Mouse (Mus musculus) neural tube, embryonic 15.5 days (tissue): ENCODE measurements at regions not wholly inside any gene's neighbourhood (a gene's known extent, or its start where the extent isn't known, plus 50 kb on each side); places are given as distances from the start of the nearest gene placed in this dataset.

Experiments used
- ATAC-seq: fragments of 200-750 bp; cut with Nextera tagmentation; 2 replicates; pipeline ENCODE4 v1.8.0; 2017; ENCODE audit warnings: mild to moderate bottlenecking, moderate TSS enrichment, moderate library complexity; ENCODE audit not compliant: low FRiP score
- H3K27ac ChIP-seq: fragments of 300-500 bp; sonication (generic); replicated peaks from 2 replicates; pipeline ENCODE4 v1.5.1; 2015; ENCODE audit warnings: mild to moderate bottlenecking, inconsistent platforms
- H3K27me3 ChIP-seq: fragments of 300-500 bp; sonication (generic); replicated peaks from 2 replicates; pipeline ENCODE4 v1.6.1; 2015; ENCODE audit warnings: inconsistent platforms
- H3K36me3 ChIP-seq: fragments of 300-500 bp; sonication (generic); 2 replicates; pipeline ENCODE4 v1.6.1; 2015; ENCODE audit warnings: inconsistent platforms
- H3K4me1 ChIP-seq: fragments of 300-500 bp; sonication (generic); 2 replicates; pipeline ENCODE4 v1.6.1; 2015; ENCODE audit warnings: inconsistent platforms
- H3K4me2 ChIP-seq: fragments of 300-500 bp; sonication (generic); 2 replicates; pipeline ENCODE4 v1.6.1; 2015; ENCODE audit warnings: inconsistent platforms, mild to moderate bottlenecking, moderate library complexity
- H3K4me3 ChIP-seq: fragments of 300-500 bp; sonication (generic); replicated peaks from 2 replicates; pipeline ENCODE4 v1.5.1; 2015; ENCODE audit warnings: mild to moderate bottlenecking, inconsistent platforms
- H3K9ac ChIP-seq: fragments of 300-500 bp; sonication (generic); replicated peaks from 2 replicates; pipeline ENCODE4 v1.6.1; 2015; ENCODE audit warnings: mild to moderate bottlenecking, inconsistent platforms
- H3K9me3 ChIP-seq: fragments of 300-500 bp; sonication (generic); replicated peaks from 2 replicates; pipeline ENCODE4 v1.6.1; 2016; ENCODE audit warnings: inconsistent platforms
- WGBS: fragments of 180-500 bp; shearing (Covaris S2); methylation state at CpG from one replicate; pipeline ENCODE4 v1.1.7; 2015; ENCODE audit warnings: mixed read lengths; 5-methylcytosine and 5-hydroxymethylcytosine counted together

DNA sequence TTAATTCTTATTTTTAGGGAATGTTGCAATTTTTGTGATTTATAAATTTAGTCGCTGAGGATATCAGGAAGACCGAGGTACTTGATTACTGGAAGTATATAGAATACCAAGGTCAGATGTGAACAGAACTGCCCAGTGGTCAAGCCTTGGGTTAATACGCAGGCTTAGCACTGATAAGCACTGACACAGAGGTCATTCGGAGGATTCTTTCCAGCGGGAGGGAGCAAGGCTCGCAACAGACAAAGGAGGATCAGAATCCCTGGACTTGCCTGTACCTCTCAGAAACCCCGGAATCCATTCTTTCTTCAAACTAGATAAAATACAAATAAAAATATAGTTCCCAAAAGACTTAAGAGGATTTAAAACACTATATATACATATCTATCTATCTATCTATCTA is 85.7 kb upstream of the Arhgap32 start:
- H3K4me2 ChIP-seq = no peak overlapping the region
- whole genome bisulfite sequencing = 88% methylated on average over 7 of the region's 7 CpGs
- H3K4me3 ChIP-seq = no peak overlapping the region
- H3K27ac ChIP-seq = no peak overlapping the region
- peaks cover 29% of the 10 kb centered on the region for H3K4me1 ChIP-seq
- H3K27me3 ChIP-seq = no peaks in the 10 kb centered on the region
- H3K36me3 ChIP-seq = no peaks in the 10 kb centered on the region
- no peaks in the 10 kb centered on the region for H3K9me3 ChIP-seq
- ATAC-seq = no peak
- H3K9ac ChIP-seq = no peak overlapping the region

DNA sequence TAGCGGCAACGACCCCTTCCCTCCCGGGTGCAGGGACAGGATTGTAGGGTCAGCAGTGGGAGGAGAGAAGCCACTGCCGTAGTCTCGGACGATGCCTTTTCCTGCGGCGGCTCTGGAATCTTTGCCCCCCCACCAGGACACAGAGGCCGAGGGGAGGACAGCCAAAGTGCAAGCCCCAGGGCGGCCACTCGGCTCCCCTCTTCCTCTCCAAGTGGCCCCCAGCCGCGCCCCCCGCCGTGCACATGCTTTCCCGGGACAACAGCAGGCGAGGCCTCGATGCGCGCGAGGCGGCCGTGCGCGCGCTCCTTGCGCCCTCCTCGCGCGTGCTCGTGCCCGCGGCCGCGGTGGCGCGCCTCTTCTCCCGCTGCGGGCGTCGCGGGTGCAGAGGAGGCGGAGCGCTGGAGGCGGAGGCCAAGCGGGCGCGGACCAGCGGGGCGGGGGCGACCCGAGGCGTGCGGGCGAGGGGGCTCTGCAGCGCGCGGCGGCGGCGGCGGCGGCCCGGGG is 83.9 kb upstream of the Arhgap32 start:
- H3K9ac ChIP-seq = peak overlapping the region; percentile 93
- peak overlapping the region; percentile 90 for H3K4me3 ChIP-seq
- H3K4me2 ChIP-seq = peak overlapping the region; percentile 76
- peak overlapping the region; percentile 92 for H3K27ac ChIP-seq
- H3K4me1 ChIP-seq = peaks cover 36% of the 10 kb centered on the region
- no peaks in the 10 kb centered on the region for H3K36me3 ChIP-seq
- peak; percentile 93 for ATAC-seq
- under 1% methylated on average over 42 of the region's 64 CpGs for WGBS
- no peaks in the 10 kb centered on the region for H3K27me3 ChIP-seq
- no peaks in the 10 kb centered on the region for H3K9me3 ChIP-seq

DNA sequence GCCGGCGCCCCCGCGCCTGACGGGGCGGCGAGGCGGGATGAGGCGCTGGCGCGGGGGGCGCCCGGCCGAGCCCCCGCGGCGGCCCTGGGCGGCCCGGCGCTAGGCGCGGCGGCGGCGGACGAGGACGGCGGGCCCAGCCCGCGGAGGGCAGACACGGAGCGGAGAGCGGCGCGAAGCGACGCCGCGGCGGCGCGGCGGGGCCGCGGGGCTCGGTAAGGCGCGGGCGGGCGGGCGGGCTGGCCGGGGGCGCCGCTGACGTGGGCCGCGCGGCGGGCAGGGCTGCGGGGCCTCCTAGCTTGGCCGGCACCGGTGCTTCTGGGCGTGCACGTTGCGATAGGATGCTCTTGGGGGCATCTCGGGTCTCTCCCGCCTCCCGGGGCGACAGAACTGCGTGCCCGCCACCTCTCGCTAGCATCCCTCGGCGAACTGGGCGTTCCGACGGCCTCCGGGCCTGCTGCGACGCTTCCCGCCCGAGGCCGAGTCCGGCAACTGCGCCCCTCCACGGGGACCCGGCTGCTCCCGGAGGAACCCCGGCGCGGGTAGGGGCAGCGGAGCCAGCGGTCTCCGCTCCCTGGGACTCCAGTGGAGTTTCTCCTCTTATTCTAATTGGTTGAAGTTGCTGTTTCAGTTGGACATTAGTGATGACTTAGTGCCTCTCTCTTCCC is 83.3 kb upstream of the Arhgap32 start:
- Histone ChIP-seq H3K4me2 (peak overlapping the region; percentile 76), H3K9ac (peak overlapping the region; percentile 93), H3K27ac (peak overlapping the region; percentile 92), H3K36me3 (no peaks in the 10 kb centered on the region), H3K9me3 (no peaks in the 10 kb centered on the region), H3K27me3 (no peaks in the 10 kb centered on the region), H3K4me1 (peaks cover 36% of the 10 kb centered on the region), H3K4me3 (peak overlapping the region; percentile 90)
- WGBS = under 1% methylated on average over 43 of the region's 94 CpGs
- peak; percentile 69 for ATAC-seq

DNA sequence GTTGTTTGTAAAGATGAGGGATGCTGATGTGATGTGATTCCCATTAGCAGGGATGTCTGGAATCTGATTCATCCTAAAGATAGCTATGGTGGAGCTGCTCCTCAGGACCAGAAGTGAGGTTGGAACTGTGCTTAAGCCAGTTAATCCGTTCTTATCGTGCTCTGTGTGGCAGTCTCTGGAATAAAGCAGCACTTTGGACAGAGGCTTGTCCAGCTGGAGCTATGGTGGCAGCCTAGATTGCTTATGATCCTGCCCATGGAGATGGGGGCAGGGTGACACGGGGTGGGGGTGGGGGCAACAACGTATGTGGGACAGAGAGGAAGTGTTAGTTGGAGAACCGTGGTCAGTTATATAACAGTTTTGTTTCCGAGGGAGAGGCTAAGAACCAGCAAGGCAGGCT is 82.0 kb upstream of the Arhgap32 start:
- peak overlapping the region; percentile 93 for H3K9ac ChIP-seq
- peak overlapping the region; percentile 90 for H3K4me3 ChIP-seq
- 8% methylated on average over 6 of the region's 6 CpGs for WGBS
- no peaks in the 10 kb centered on the region for H3K9me3 ChIP-seq
- H3K36me3 ChIP-seq = no peaks in the 10 kb centered on the region
- H3K4me1 ChIP-seq = peaks cover 43% of the 10 kb centered on the region
- no peaks in the 10 kb centered on the region for H3K27me3 ChIP-seq
- no peak for ATAC-seq
- H3K4me2 ChIP-seq = peak overlapping the region; percentile 76
- no peak overlapping the region for H3K27ac ChIP-seq

DNA sequence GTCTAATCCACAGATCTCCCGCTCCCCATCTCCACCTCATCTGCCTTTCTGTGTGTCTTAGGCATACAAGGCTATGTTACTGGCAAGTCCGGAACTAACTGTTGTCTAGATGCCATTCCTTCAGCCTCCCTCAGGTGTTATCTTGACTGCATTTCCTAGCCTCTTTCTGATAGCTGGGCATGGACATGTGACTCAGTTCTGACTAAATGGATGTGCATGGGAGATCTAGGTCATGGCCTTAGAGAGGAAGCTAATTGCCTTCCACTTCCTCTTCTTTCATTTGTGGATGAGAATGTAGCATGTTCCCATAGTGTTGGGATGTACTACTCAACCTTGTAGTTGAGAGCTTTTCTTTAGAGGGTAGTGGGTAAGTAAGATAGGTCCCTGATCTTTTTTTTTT is 75.9 kb upstream of the Arhgap32 start:
- peaks cover 27% of the 10 kb centered on the region for H3K4me1 ChIP-seq
- H3K9me3 ChIP-seq = no peaks in the 10 kb centered on the region
- H3K27ac ChIP-seq = no peak overlapping the region
- H3K27me3 ChIP-seq = no peaks in the 10 kb centered on the region
- 95% methylated on average over 2 of the region's 2 CpGs for WGBS
- no peak for ATAC-seq
- H3K36me3 ChIP-seq = no peaks in the 10 kb centered on the region
- H3K4me2 ChIP-seq = no peak overlapping the region
- H3K4me3 ChIP-seq = no peak overlapping the region
- no peak overlapping the region for H3K9ac ChIP-seq

DNA sequence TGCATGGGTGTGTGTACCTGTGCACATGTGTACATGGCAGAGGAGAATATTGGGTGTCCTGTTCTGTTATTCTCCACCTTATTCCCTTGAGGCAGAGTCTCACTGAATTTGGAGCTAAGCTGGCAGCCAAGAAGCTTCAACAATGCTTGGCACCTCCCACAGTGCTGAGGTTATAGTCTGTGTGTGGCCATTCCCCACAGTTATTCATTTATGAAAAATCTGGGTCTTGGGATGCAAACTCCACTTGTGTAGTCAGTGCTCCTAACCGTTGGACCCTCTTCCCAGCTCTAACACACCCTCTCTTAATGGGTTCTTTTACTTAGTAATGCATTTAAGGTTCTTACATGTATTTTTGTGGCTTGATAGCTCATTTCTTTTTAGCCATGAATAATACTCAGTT is 72.6 kb upstream of the Arhgap32 start:
- Histone ChIP-seq H3K4me1 (peaks cover 19% of the 10 kb centered on the region), H3K9me3 (no peaks in the 10 kb centered on the region), H3K4me3 (no peak overlapping the region), H3K9ac (no peak overlapping the region), H3K27ac (no peak overlapping the region), H3K4me2 (no peak overlapping the region), H3K27me3 (no peaks in the 10 kb centered on the region), H3K36me3 (no peaks in the 10 kb centered on the region)
- ATAC-seq = no peak
- 78% methylated on average over 1 of the region's 1 CpGs for WGBS

DNA sequence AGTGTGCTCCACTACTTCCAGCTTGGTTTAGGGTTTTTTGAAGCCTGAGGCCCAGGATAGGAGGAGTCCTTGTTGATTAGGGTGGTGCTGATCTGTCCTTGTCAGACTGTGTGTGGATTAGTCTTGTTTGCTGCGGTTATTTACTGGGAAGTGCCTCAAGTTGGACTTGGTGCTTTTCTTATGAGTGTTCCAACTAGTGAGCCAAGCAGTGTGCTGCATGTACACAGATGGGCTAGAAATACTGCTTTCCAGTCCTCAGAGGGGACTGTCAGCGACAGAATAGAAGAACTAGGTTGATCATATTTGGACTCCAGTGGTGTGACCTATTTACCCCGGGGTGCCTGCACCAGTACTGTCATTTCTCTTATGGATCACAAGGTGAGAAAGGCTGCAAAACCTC is 69.1 kb upstream of the Arhgap32 start:
- ATAC-seq = no peak
- Histone ChIP-seq H3K9me3 (no peaks in the 10 kb centered on the region), H3K36me3 (no peaks in the 10 kb centered on the region), H3K27ac (no peak overlapping the region), H3K4me3 (no peak overlapping the region), H3K27me3 (no peaks in the 10 kb centered on the region), H3K4me1 (peaks cover 14% of the 10 kb centered on the region), H3K9ac (no peak overlapping the region), H3K4me2 (no peak overlapping the region)
- 90% methylated on average over 3 of the region's 3 CpGs for WGBS

DNA sequence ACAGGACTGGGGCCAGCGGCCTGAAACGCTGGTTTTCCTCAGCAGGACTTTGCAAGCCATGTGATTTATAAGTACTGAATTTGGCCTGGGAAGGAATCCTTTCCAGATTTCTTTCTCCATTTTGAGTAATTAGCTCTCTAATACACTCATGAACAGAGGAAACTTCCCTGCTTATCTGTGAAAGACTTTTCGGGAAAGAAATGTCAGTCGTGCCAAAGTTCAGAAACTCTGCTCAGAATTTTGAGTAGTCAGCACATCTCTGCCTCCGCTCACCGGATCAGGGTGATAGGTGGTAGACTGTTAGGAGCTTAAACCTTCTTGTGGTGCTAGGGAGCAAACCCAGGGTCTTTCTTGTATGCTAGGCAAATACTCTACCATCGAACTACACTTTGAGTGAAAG is 67.0 kb upstream of the Arhgap32 start:
- WGBS = 73% methylated on average over 7 of the region's 7 CpGs
- H3K9me3 ChIP-seq = no peaks in the 10 kb centered on the region
- ATAC-seq = no peak

DNA sequence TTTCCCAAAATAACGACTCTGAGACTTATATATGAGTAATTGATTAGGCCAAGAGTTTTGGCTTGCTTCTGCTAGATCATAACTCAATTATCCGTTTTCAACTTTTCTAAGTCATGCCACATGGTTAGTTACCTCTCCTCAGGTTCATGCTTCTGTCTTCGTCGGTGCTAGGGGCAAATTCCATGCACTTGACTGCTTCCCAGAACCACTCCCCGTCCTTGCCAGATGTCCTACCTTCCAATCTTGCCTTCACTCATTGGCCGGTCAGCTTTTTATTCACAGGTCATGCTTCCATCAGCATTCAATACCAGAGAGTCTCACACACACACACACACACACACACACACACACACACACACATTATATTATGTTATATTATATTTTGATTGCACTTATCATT is 66.4 kb upstream of the Arhgap32 start:
- Histone ChIP-seq H3K9ac (no peak overlapping the region), H3K9me3 (no peaks in the 10 kb centered on the region), H3K4me3 (no peak overlapping the region), H3K4me2 (no peak overlapping the region), H3K27me3 (no peaks in the 10 kb centered on the region), H3K36me3 (no peaks in the 10 kb centered on the region), H3K4me1 (peaks cover 10% of the 10 kb centered on the region), H3K27ac (no peak overlapping the region)
- ATAC-seq = no peak
- 91% methylated on average over 6 of the region's 6 CpGs for WGBS

More for the DNA sequence above, 67.0 kb upstream of the Arhgap32 start:
- H3K27ac ChIP-seq = no peak overlapping the region
- no peak overlapping the region for H3K4me3 ChIP-seq
- peaks cover 9% of the 10 kb centered on the region for H3K4me1 ChIP-seq
- no peak overlapping the region for H3K4me2 ChIP-seq
- no peak overlapping the region for H3K9ac ChIP-seq
- H3K36me3 ChIP-seq = no peaks in the 10 kb centered on the region
- no peaks in the 10 kb centered on the region for H3K27me3 ChIP-seq

DNA sequence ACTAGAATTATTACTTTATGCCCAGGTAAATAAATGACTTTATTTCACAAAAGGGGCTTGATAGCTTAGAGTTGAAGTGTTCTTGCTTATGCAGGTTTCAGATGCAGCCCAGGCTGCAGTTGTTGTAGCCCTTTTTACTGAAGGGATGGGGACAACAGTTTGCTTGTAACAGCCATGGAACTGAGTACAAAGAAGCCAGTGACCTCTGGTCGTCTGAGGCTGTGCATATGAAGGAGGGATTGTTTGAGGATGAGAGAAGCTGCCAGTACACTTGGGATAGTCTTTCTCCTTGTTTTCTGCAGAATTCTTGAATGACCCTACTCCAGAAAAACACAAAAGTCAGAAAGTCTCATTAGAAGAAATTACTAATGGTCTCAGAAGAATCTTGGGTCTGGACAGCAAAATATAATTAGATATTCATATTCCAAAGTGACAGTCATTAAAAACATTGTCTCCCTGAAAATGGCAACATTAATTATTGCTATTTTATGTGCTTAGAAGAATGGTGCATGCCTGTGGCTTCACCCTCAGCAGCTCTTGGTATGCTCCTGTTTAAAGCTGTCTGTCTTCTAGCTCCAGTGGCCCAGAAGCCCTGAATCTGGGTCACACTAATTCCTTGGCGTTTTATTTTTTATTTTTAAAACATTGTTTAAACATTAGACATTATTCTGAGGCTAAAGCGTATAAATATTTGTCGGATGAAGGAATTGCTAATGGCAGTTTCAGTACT is 61.9 kb upstream of the Arhgap32 start:
- Histone ChIP-seq H3K4me2 (no peak overlapping the region), H3K27me3 (no peaks in the 10 kb centered on the region), H3K36me3 (no peaks in the 10 kb centered on the region), H3K4me1 (peaks cover 3% of the 10 kb centered on the region; the same call in 1 of the 2 replicates), H3K27ac (peak overlapping the region; percentile 2), H3K9me3 (no peaks in the 10 kb centered on the region), H3K9ac (no peak overlapping the region), H3K4me3 (no peak overlapping the region)
- 37% methylated on average over 4 of the region's 4 CpGs for WGBS
- no peak for ATAC-seq

DNA sequence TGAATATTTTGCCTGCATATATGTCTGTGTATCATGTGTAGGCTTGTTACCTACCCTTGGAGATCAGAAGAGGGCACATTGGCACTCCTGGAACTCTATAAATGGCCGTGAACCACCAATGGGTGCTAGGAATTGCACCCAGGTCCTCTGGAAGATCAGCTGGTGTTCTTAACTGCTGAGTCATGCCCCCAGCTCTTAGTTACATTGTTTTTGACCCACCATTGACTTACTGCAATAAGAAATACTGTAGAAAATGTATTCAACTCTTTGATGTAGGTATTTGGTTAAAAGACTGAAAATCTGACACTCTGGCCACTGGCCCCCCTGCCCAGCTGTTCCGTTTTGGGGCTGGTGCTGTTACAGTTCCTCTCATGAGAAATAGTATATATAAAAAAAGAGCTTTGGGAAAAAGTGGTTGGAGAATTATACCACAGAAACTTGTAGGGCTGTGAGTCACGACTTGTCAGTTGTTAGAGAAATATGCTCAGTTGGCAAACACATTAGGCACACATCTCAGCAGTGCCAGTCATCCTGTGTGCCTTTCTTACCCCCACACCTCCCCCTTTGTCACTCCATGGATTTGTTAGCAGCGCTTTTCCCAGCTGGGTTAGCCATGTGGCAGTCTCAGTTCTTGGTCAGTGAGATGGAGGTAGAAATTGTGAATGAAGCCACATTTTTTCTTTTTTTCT is 58.4 kb upstream of the Arhgap32 start:
- no peak for ATAC-seq
- peaks cover 3% of the 10 kb centered on the region; the same call in 1 of the 2 replicates for H3K4me1 ChIP-seq
- H3K4me3 ChIP-seq = no peak overlapping the region
- H3K9me3 ChIP-seq = no peaks in the 10 kb centered on the region
- WGBS = 87% methylated on average over 4 of the region's 4 CpGs
- H3K9ac ChIP-seq = no peak overlapping the region
- no peak overlapping the region for H3K4me2 ChIP-seq
- no peaks in the 10 kb centered on the region for H3K27me3 ChIP-seq
- H3K27ac ChIP-seq = no peak overlapping the region
- no peaks in the 10 kb centered on the region for H3K36me3 ChIP-seq

DNA sequence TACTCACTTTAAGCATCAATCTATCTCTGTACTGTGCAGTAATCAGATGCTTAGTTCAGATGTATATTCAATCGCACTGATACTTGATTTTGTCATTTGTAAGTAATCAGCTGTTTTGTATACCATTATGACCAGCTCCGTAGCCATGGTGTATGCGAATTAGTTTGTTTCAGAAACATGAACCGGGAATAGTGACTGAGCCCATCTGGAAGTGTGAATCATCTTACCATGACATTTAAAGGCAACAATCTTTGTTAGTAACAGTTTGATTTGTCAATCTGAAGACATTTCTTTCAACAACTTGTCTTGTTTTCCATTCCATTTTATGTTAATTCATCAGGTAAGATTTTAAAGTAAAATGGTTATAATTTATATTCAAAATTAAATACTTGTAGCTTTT is 53.2 kb upstream of the Arhgap32 start:
- peaks cover 4% of the 10 kb centered on the region; the same call in 1 of the 2 replicates for H3K4me1 ChIP-seq
- no peaks in the 10 kb centered on the region for H3K36me3 ChIP-seq
- 60% methylated on average over 4 of the region's 4 CpGs for WGBS
- ATAC-seq = no peak
- H3K9ac ChIP-seq = no peak overlapping the region
- H3K27me3 ChIP-seq = no peaks in the 10 kb centered on the region
- no peak overlapping the region for H3K4me2 ChIP-seq
- H3K4me3 ChIP-seq = no peak overlapping the region
- no peaks in the 10 kb centered on the region for H3K9me3 ChIP-seq
- no peak overlapping the region for H3K27ac ChIP-seq
